Mouse (Mus musculus): ENCODE measurements around the gene Myo1f. TPM values are rescaled to one million over a fixed set of nuclear protein-coding genes. Genes with fewer than 3 reads are reported as not detected.
"Not testable (repeated sequence)": the region's sequence is repeated elsewhere in the genome, so short reads cannot be mapped to it uniquely, and the experiment has no call there.

Gene Myo1f
- polyA plus RNA-seq, 1 experiment from 2014 or later: 1.6 TPM

- H3K27ac ChIP-seq (replicated peaks): no peak overlapping the region
- 91% methylated on average over 5 of the region's 5 CpGs for WGBS
- no peaks in the 10 kb centered on the region for H3K27me3 ChIP-seq
- H3K4me1 ChIP-seq (replicated peaks): no peaks in the 10 kb centered on the region
- no peaks in the 10 kb centered on the region for H3K36me3 ChIP-seq
- H3K9ac ChIP-seq: no peak overlapping the region
- no peak overlapping the region for H3K4me2 ChIP-seq
- ATAC-seq (ENCODE audit: low FRiP score, low read depth): no peak
- H3K4me3 ChIP-seq: no peak overlapping the region
- no peaks in the 10 kb centered on the region for H3K9me3 ChIP-seq
Observed at GRCm38 (mm10) chr17:33598506-33598905, 43.0 kb downstream of the Myo1f start.

GRCm38 (mm10) chr17:33599836-33600475, 44.4 kb downstream of the Myo1f start:
- 93% methylated on average over 8 of the region's 8 CpGs for WGBS
- no peak for ATAC-seq (ENCODE audit: low FRiP score, low read depth)
- Histone ChIP-seq H3K27ac (replicated peaks) (no peak overlapping the region), H3K9me3 (no peaks in the 10 kb centered on the region), H3K4me2 (no peak overlapping the region), H3K4me1 (replicated peaks) (no peaks in the 10 kb centered on the region), H3K9ac (no peak overlapping the region), H3K36me3 (no peaks in the 10 kb centered on the region), H3K4me3 (no peak overlapping the region), H3K27me3 (no peaks in the 10 kb centered on the region)

GRCm38 (mm10) chr17:33600831-33601230, 45.3 kb downstream of the Myo1f start:
- H3K27ac ChIP-seq (replicated peaks): no peak overlapping the region
- no peaks in the 10 kb centered on the region for H3K27me3 ChIP-seq
- no peak for ATAC-seq (ENCODE audit: low FRiP score, low read depth)
- H3K36me3 ChIP-seq: no peaks in the 10 kb centered on the region
- H3K4me3 ChIP-seq: no peak overlapping the region
- 83% methylated on average over 3 of the region's 3 CpGs for WGBS
- H3K9ac ChIP-seq: no peak overlapping the region
- no peaks in the 10 kb centered on the region for H3K9me3 ChIP-seq
- H3K4me1 ChIP-seq (replicated peaks): no peaks in the 10 kb centered on the region
- H3K4me2 ChIP-seq: no peak overlapping the region

GRCm38 (mm10) chr17:33601947-33602346, 46.4 kb downstream of the Myo1f start:
- 84% methylated on average over 12 of the region's 12 CpGs for WGBS
- no peak for ATAC-seq (ENCODE audit: low FRiP score, low read depth)

GRCm38 (mm10) chr17:33607273-33607672, 51.8 kb downstream of the Myo1f start:
- Histone ChIP-seq H3K9me3 (no peaks in the 10 kb centered on the region), H3K4me3 (no peak overlapping the region), H3K9ac (no peak overlapping the region), H3K4me1 (replicated peaks) (no peaks in the 10 kb centered on the region), H3K4me2 (no peak overlapping the region), H3K36me3 (no peaks in the 10 kb centered on the region), H3K27me3 (no peaks in the 10 kb centered on the region), H3K27ac (replicated peaks) (no peak overlapping the region)
- 84% methylated on average over 2 of the region's 2 CpGs for WGBS
- ATAC-seq (ENCODE audit: low FRiP score, low read depth): no peak

More at GRCm38 (mm10) chr17:33601947-33602346, 46.4 kb downstream of the Myo1f start:
- Histone ChIP-seq H3K27me3 (no peaks in the 10 kb centered on the region), H3K9ac (no peak overlapping the region), H3K9me3 (no peaks in the 10 kb centered on the region), H3K36me3 (no peaks in the 10 kb centered on the region), H3K4me3 (no peak overlapping the region), H3K4me1 (replicated peaks) (no peaks in the 10 kb centered on the region), H3K27ac (replicated peaks) (no peak overlapping the region), H3K4me2 (no peak overlapping the region)

GRCm38 (mm10) chr17:33610548-33610947, 55.0 kb downstream of the Myo1f start:
- WGBS: 88% methylated on average over 7 of the region's 7 CpGs
- ATAC-seq (ENCODE audit: low FRiP score, low read depth): no peak
- H3K27me3 ChIP-seq: no peaks in the 10 kb centered on the region
- no peaks in the 10 kb centered on the region for H3K36me3 ChIP-seq
- no peaks in the 10 kb centered on the region for H3K4me1 ChIP-seq (replicated peaks)
- H3K9me3 ChIP-seq: no peaks in the 10 kb centered on the region
- H3K9ac ChIP-seq: no peak overlapping the region
- no peak overlapping the region for H3K4me3 ChIP-seq
- H3K4me2 ChIP-seq: no peak overlapping the region
- no peak overlapping the region for H3K27ac ChIP-seq (replicated peaks)

GRCm38 (mm10) chr17:33613726-33614125, 58.2 kb downstream of the Myo1f start:
- H3K9me3 ChIP-seq; ATAC-seq (ENCODE audit: low FRiP score, low read depth); H3K9ac ChIP-seq; H3K4me2 ChIP-seq; H3K36me3 ChIP-seq; H3K27me3 ChIP-seq; H3K27ac ChIP-seq (replicated peaks); H3K4me3 ChIP-seq; H3K4me1 ChIP-seq (replicated peaks): not testable (repeated sequence)
- WGBS: 86% methylated on average over 5 of the region's 5 CpGs

- no peaks in the 10 kb centered on the region for H3K36me3 ChIP-seq
- no peak overlapping the region for H3K27ac ChIP-seq (replicated peaks)
- WGBS: 95% methylated on average over 3 of the region's 3 CpGs
- H3K4me2 ChIP-seq: no peak overlapping the region
- H3K27me3 ChIP-seq: no peaks in the 10 kb centered on the region
- H3K9me3 ChIP-seq: no peaks in the 10 kb centered on the region
- H3K4me1 ChIP-seq (replicated peaks): peaks cover 34% of the 10 kb centered on the region
- ATAC-seq (ENCODE audit: low FRiP score, low read depth): no peak
- no peak overlapping the region for H3K4me3 ChIP-seq
- no peak overlapping the region for H3K9ac ChIP-seq
Observed at GRCm38 (mm10) chr17:33627281-33627680, 71.8 kb downstream of the Myo1f start.

- 3% methylated on average over 32 of the region's 35 CpGs for WGBS
- peak; percentile 96 for ATAC-seq (ENCODE audit: low FRiP score, low read depth)
- Histone ChIP-seq H3K27me3 (no peaks in the 10 kb centered on the region), H3K4me2 (peak within 1 kb of the TSS; percentile 89), H3K9ac (peak within 1 kb of the TSS; percentile 78), H3K4me3 (peak within 1 kb of the TSS; percentile 72), H3K9me3 (no peaks in the 10 kb centered on the region), H3K36me3 (no peaks in the 10 kb centered on the region), H3K4me1 (replicated peaks) (peaks cover 35% of the 10 kb centered on the region), H3K27ac (replicated peaks) (peak within 1 kb of the TSS; percentile 98)
Observed at GRCm38 (mm10) chr17:33628621-33629486, 73.3 kb downstream of the Myo1f start, which contains the start of gene Zfp414. Gene Zfp414, plus strand, starts transcription at chr17:33629090.

- Histone ChIP-seq H3K4me2 (peak overlapping the region; percentile 89), H3K9ac (peak overlapping the region; percentile 78), H3K4me3 (peak overlapping the region; percentile 72), H3K4me1 (replicated peaks) (peaks cover 35% of the 10 kb centered on the region), H3K27ac (replicated peaks) (peak overlapping the region; percentile 98), H3K9me3 (no peaks in the 10 kb centered on the region), H3K36me3 (no peaks in the 10 kb centered on the region), H3K27me3 (no peaks in the 10 kb centered on the region)
- 72% methylated on average over 12 of the region's 12 CpGs for WGBS
- ATAC-seq (ENCODE audit: low FRiP score, low read depth): peak; percentile 21
Observed at GRCm38 (mm10) chr17:33629487-33630125, 74.1 kb downstream of the Myo1f start.

GRCm38 (mm10) chr17:33630171-33630895, 74.8 kb downstream of the Myo1f start:
- peak overlapping the region; percentile 89 for H3K4me2 ChIP-seq
- no peaks in the 10 kb centered on the region for H3K27me3 ChIP-seq
- no peak overlapping the region for H3K27ac ChIP-seq (replicated peaks)
- peaks cover 35% of the 10 kb centered on the region for H3K4me1 ChIP-seq (replicated peaks)
- peak overlapping the region; percentile 72; the same call in 1 of the 2 replicates for H3K4me3 ChIP-seq
- no peaks in the 10 kb centered on the region for H3K36me3 ChIP-seq
- H3K9me3 ChIP-seq: no peaks in the 10 kb centered on the region
- no peak for ATAC-seq (ENCODE audit: low FRiP score, low read depth)
- H3K9ac ChIP-seq: no peak overlapping the region
- 84% methylated on average over 13 of the region's 13 CpGs for WGBS
